Mouse (Mus musculus) urinary bladder, postnatal 14 days (tissue): ENCODE results near the gene Slx4ip.
A peak's percentile ranks its signal among the peaks of the same experiment; 100 is the strongest.

Experiments used
- DNase-seq: peaks from one replicate; pipeline ENCODE4 v3.0.0; 2021; ENCODE audit warnings: low spot score

Gene Slx4ip

DNA sequence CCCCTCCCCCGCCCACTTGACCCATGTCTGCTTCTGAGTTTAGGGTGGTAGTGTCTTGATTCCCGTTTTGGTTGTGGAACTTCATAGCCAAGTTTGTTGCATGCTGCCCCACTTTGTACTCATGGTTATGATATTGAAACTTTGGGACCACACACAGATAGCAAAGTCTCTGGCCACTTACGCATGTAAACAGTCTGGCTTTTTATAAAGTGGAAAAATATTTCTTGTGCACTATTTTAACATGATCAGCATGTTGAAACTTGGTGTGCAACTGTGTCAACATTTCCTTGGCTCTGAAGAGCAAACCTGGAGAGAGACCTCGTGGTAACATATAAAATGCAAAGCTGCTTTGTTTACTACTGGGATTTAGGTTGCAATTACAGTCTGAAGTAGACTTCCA lies 56.5 kb downstream of the Slx4ip start:
- no peak for DNase-seq

DNA sequence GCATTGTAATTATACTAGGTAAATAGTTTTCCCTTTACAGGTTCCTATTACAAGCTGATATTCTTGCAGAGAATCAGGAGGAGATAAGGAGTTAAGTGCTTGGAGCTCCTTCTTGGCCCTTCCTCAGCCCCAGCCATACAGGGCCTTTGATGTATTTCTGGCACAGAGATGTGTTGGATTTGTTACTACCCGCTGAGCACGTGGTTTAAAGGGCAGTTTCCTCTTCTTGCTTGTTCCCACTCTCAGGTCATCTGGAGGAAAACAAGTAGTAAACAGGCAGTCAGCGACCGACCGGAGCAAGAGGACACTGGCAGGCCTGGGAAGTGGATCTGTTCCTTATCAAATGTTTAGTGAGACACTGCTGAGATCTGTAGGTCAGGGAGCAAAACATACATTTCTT lies 56.9 kb downstream of the Slx4ip start:
- peak; percentile 36 for DNase-seq

DNA sequence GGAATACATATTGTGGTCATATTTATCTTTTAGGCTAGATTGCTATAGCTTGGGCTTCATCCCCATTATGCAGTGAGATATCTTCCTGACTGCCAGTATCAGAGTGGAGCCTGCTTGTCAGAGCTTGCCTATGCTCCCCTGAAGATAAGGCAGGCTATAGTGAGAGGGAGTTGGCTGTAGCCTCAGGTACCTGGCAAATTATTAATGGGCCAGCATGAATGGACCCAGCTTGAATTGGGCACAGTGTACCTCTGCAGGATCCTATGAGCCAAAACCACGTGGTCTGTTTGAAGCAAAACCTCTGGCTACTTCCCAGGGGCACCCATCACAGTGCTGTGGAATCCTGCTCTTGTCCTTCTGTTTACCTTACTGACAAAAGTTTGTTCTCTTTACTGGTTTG lies 61.2 kb downstream of the Slx4ip start:
- DNase-seq: peak; percentile 39

DNA sequence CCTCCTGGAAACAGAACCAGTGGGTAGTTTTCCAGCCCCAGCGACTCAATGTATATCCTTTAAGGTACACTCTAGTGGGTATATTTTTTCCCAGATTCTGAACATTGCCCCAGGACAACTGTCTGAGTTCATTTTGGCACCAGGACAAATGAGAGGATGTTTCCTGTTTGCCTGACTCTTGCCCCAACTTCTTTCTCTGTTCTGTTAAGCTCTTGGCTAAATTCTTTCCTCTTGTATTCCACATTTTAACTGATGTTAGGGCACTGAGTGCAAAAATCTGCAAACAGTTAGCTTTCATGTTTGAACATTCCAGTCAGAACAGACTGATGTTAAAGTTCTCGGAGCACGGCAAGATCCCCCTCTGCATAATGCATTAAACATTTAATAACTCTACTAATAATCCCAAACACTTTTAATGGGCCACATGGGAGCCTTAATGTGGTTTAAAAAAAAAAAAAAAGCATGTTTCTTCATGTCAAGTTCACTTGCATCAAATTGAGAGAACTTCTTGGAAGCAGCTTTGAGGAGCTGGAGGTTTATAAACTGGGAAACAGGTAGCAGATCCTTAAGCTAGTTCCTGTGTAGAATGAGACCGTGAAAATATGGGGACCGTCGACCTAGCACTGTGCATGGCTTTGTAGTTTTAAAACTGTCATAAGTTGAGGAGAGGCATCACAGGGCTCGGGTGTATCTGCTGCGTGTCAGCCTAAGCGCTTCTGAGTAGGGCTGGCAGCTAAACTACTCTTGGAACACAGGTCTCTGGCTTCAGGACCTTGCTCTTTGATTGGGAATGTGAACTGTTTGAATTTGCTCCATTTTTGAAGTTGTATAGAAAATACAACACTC lies 64.9 kb downstream of the Slx4ip start:
- no peak for DNase-seq

DNA sequence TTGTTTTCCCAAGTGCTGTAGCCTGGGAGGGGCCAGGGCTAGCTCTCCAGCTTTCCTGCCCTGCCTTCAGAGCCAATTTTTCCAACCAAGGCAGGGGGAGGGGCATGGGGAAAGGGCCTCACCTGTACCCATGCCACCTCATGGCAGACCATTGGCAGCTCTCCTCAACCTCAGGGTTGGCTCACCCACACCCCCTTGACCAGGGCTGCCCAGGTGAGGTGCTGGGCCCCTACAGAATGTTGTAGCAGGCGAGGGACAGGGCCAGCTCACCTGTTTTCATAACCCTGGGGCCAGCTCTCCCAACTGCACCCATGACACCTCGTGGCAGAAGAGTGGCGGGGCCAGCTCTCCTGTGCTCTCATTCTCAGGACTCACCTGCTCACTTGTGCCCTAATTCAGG lies 67.7 kb downstream of the Slx4ip start:
- no peak for DNase-seq

DNA sequence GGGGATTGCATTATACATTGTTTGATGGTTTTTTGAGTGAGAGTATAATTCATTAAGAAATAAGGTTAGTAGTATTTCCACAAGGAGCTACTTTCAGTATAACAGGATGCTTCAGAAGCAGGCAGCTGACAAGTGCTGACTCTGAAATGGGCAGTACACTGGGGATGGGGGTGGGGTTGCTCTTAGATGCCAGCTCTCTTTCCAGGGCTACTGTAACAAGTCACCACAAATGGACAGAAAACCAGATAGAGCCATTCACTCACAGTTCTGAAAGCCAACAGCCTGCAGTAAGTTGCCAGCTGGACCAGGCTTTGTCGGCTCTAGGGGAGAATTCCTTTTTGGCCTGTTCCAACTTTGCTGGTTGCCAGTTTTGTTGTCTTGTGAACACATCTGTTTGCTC lies 84.8 kb downstream of the Slx4ip start:
- no peak for DNase-seq

DNA sequence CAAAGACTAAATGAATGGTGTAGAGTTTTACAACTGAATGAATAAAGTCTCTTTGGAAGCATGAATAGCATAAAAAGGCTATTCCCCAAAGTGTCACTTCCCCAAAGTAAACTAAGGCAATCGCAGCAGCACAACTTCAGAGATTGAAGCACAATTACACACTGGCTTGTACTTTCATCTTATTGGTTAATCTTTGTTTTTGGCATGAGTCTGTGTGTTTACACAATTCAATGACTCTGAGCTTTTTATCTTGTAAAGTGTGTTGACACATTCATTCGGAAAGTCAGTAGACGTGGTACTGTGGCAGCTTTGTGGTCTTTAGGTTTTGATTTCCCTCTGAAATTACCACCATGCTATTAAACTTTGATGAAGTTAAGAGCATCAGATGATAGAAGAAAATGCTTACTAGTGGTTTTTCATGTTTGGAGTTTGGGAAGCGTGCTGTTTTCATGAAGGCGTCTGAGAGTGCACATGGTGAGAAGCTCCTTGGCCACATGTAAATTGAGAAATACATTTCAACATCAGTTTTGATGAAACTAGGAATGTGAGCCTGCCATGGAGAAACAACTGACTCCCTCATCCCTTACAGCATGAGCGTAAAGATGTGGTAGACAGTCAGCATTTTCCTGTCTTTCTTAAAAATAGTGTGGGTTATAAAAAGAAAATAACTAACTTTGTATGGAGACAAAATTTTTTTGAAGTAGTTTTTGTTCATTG lies 88.2 kb downstream of the Slx4ip start:
- DNase-seq: no peak

DNA sequence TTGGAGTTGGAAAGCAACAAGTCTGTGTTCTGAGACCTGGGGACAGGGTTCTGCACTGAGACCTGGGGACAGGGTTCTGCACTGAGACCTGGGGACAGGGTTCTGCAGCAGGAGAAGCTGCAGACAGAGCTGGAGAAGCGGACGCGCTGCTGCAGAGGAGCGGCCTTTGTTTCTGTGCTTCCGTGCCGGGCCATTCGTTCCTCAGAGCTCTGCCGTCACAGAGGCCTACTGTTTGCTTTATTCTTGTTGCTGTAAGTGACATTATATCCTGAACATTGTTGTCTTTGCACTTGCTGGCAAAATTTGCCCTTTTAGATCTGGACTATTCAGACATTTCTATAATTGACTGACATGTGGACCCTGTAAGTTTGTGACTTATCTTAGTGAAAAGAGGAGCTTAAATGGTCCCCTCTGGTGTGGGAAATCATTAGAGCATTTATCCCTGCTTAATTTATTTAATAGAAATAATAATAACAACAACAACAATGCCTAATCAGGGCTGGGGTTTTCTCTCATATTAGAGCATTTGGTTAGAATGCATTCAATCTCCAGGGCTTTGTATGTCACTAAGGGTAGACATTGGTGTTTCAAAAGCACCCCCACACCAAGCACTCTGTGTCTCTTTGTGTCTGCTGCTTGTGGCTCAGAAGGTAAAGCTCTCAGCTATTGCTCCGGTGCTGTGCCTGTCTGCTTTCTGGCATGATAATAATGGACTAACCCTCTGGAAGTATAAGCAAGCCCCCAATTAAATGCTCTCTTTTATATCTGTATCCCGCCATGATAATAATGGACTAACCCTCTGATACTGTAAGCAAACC lies 90.3 kb downstream of the Slx4ip start:
- no peak for DNase-seq

DNA sequence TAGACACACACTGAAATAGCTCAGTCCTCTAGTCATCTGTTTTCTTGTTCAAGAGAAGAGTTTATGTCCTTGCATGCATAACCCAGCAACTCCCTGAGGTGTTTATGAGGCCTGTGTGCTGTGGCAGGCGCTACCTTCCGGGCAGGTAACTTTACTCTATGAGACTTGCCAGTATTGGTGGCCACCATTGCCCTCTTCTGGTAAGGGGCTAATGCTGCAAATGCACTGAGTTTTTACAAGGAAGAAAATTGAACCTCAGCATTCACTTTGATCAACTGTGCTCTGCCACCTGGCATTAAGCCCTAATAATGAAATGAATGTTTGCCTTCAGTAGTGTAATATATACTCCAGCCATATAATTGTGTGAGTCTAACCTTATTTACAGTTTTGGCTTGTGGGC lies 92.9 kb downstream of the Slx4ip start:
- DNase-seq: no peak

DNA sequence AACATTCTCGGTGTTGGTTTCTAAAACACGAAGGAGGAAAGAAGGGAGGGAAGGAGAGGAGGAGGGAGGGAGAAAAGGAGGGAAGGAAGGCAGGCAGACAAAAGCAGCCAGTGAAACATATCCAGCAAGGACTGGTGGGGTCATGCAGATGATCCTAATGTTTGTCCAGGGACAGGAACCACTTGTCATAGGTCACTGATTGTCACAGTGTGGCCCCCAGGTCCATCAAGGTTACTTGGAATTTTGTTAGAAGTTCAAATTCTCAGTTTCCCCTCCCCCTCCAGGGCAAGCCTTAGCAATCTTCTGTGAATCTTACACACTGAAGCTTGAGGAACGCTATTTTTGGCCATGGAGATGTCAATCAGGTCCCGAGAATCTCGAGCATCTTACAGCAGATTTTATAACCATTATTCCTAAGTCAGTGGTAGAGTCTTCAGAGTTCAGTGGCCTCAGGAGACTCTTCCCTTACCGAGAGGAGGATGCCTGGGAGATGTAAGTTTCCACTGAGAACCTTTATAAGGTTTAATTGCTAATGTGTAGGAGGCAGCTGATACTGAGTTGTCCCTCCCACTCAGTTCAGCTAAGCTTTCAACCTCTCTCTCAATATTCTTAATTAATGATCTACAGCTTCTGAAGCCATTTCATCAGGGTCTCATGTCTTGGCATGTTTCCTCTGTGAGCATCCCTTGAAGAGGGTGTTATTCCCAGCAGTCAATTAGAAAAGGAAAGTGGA lies 95.1 kb downstream of the Slx4ip start:
- DNase-seq: no peak

DNA sequence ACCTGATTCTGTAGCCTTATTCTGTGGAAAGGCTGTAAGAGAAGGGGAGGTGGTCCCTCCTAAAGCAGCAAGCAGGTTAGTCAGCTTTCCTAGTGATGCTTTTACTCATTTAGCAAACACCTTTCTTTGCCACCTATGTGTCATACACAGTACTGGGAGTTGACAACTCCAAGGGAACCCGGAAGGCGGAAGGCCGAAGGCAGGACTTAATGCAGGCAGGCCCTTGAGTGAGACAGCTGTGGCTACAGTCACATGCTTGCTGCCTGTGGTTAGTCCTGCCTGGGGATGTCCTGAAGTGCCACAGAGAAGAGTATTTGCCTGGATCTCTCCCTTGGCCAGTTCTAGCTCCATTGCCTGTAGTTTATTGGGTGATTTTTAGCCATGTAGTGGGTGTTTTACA lies 102.1 kb downstream of the Slx4ip start:
- DNase-seq: no peak

DNA sequence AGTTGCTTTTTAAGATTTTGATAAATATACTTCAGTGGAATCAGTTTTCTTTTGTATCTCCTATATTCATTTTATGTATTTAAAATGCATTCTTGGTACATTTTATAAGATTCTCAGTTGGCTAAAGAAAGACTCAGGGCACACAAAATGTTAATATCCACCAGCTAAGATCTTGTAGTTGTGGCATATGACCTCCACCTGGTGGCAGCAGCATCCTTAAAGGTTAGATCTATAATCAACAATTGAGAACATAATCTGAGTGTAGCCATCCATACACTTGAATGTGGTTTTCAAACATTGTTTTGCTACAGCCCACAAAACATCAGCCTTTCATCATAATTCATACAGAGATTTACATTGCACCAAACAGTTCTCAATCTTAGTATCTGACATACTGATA lies 106.1 kb downstream of the Slx4ip start:
- peak; percentile 23 for DNase-seq

DNA sequence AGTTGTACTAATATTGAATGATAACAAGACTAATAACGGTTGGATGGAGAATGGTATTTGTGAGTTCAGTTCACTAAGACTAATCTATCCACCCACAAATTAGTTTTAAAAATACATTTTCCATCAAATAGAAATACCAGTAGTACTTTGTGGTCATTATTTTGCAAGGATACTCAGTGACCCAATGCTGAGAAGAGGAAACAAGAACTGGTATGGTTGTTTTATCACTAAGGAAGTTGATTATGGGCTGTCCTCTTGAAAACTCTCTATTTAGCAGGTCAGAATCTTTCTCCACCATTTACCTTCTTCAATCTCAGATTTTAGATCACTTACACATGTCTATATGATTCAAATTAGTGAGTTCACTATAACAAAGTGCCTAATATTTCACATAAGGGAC lies 111.0 kb downstream of the Slx4ip start:
- no peak for DNase-seq

DNA sequence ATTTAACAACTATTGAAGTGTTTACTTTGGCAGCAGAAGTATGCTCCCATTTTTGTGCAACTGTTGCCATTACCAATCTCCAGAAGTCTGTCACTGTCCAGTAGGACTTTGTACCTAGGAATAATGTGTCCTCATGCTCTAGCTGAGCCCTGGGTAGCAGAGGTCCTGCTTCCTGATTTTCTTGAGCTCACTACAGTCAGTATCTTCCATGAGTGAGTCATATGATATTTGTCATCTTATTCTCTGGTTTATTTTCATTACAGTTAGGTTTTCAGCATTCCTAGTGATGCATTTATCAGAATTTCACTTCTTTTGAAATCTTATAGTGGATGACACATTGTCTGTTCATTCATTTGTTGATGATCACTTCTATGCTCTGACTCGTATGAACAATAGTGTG lies 115.6 kb downstream of the Slx4ip start:
- DNase-seq: no peak

DNA sequence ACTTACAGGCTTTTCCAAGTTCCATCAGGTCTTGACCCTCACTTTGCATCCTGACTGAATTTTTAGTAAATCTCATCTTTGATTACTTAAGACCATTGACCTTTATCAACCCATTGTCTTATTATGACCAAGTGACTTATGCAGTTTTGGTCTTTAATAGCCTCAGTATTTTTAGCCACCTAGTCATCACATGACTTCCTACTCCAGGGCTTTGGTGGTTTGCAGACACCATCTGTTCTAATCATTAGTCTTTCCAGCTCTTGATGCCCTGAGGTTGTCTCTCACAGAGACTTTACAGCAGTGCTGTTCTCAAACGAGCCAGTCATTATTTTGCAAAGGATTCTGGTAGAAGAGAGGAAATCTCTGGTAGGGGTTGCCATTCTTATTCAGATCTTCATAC lies 121.0 kb downstream of the Slx4ip start:
- DNase-seq: no peak

DNA sequence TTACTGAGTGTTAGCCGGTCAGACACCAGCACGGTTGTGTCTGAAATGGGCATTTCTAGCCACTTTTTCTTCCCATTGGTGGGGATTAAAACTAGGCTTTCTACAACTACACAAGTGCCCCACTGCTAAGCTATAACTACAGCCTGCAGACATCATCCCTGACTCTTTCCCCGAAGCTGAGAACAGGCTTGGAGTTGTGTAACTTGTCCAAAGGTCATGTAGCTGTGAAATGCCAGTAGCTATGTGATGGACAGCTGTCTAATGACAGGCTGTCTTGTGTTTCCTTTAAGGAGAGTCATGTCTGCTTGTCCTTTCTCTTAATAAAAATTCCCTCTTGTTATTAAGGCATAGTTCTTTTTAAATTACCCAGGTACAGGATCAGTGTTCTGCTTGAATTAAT lies 122.1 kb downstream of the Slx4ip start:
- DNase-seq: no peak

DNA sequence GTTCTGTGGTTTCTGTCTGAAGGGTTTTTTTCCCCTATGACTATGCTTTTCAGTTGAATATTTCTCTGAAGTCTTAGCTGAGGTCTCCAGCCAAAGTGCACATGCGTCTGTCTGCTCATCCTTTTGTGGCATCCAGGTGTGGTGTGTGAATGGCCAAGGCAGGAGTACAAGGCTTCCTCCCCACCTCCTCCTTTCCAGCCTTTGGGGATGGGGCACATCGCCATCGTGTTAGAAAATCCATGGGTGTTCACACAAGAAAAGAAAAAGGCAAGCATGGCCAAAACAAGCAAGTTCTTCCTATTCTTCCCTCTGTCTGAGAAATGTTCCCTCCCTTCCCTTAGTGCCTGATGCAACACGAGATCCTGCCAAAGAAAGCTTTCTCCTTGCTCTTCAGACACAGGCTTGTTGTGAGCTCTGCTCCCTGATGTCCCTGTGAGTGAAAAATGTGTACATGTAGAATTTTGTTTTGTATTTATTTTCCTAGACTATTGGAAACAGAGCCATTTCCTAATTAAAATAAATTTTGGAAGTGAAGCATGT lies 122.9 kb downstream of the Slx4ip start:
- no peak for DNase-seq

DNA sequence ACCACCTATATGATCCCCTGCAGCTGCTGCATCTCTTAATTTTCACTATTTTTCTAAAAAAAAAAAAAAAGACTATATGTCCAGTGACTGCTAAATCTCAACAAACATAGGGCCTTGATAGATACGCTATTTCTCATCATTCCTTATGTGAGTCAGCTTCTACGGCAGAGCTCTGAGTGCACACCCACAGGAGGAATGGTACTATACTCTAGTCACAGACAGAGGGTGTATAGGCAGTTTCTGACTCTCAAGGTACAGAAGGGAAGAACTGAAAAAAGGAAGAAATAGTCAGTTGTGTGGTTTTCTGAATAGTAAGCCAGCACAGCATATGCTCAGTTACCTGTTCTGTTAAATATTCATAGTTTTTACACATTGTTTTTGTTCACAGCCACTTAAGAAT lies 123.4 kb downstream of the Slx4ip start:
- DNase-seq: no peak

DNA sequence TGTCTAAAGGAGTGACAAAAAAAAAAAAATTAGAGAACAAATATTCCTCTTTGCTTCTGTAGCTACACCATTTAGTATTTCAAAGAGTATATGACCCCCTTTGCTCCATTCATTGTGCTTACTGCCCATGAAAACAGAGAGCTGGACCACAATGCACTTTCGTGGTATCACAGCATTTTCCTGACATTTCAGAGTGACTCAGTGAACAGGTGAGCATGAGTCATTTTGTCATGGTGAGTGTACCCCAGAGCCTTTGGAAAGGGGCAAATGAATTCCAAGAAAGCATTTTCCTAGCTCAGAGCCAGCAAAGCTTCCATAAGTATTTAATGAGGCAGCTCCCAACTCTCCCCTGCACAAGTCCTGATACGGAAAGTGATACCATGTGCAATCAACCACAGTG lies 153.1 kb downstream of the Slx4ip start:
- DNase-seq: no peak

DNA sequence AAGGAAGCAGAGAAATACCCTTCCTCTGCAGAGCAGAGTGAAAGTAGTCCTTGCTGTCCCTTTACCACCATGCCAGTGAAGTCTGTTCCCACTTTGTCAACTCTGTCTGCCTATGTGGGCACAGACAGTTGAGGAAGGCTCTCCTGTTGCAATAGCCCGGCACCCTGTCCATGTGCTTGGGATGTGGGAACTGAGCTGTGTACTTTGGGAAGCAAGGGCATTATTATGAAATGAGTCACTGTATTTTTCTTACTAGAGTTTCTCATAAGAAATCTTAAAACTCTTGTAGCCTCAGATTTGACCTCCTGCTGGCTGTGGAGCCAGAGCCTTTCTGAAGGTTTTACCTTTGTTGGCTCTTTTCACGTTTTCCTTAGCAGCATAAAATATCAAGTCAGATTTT lies 158.3 kb downstream of the Slx4ip start:
- no peak for DNase-seq

DNA sequence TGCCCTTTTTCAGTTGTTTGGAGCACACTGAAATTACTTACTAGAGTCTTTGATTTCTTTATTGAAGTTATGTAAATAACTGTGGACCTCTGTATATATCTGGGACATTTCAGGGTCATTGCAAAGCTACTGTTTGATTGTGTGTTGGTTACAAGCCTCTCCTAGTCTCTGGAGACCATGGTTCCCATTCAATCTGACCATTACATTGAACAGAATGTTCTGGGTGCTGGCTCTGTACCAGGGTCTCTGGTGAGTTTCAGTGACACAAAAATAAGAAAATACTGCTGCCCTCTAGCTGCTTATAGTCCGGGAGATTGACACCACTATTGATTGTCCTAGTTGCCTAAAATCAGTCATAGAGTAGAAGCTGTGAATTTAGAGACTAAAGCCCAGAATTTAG lies 158.9 kb downstream of the Slx4ip start:
- no peak for DNase-seq

DNA sequence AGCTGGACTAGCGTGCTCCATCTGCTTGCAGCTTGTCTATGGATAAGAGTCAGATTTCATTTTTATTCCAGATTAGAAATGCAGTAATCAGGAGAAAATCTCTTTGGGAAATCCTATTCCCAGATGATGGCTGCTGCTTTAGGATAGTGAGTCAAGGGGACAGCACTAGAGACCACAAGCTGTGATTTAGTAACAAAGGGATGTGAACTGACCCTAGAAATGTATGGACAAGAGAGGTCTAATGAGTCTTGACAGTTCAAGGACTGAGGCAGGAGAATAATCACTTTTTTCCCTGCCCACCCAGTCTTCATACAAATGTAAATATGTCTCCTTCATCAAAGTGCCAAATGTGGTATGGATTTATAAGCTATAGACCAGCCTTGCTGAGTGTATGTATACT lies 172.8 kb downstream of the Slx4ip start:
- no peak for DNase-seq
